Mouse (Mus musculus): ENCODE measurements around the gene Hist2h2bb. TPM values are rescaled to one million over a fixed set of nuclear protein-coding genes. Genes with fewer than 3 reads are reported as not detected.
A peak's percentile ranks its signal among the peaks of the same experiment; 100 is the strongest.
"Not testable (repeated sequence)": the region's sequence is repeated elsewhere in the genome, so short reads cannot be mapped to it uniquely, and the experiment has no call there.

Gene Hist2h2bb
- polyA plus RNA-seq (2014; fragmentation: Nextera tagmentation; extraction: Ambion mirVana): 18.6 and 25.6 TPM in 2 replicates

- H3K4me2 ChIP-seq (ENCODE audit: low read depth, low read length): peak within 1 kb of the TSS; percentile 48
- peak; percentile 98 for DNase-seq (ENCODE audit: low spot score)
- peak; percentile 95 for ATAC-seq (replicated peaks; ENCODE audit: insufficient number of reproducible peaks, low FRiP score, low TSS enrichment, low read depth)
Measured at GRCm38 (mm10) chr3:96269511-96270474, at the start of gene Hist2h2bb. Gene Hist2h2bb, plus strand, starts transcription at chr3:96269752.

GRCm38 (mm10) chr3:96220131-96220764 is 49.3 kb upstream of the Hist2h2bb start:
- DNase-seq (ENCODE audit: low spot score) (peak; percentile 70), ATAC-seq (replicated peaks; ENCODE audit: insufficient number of reproducible peaks, low FRiP score, low TSS enrichment, low read depth) (peak; percentile 11; the same call in 1 of the 2 replicates)
- Histone ChIP-seq H3K27ac (replicated peaks; ENCODE audit: low read depth, low read length) (peak overlapping the region; percentile 99), H3K9ac (replicated peaks; ENCODE audit: low read length) (peak overlapping the region; percentile 93), H3K4me3 (ENCODE audit: low read depth, low read length) (peak overlapping the region; percentile 62), H3K4me2 (ENCODE audit: low read depth, low read length) (peak overlapping the region; percentile 78)
- not testable (repeated sequence) for H3K27me3 ChIP-seq (ENCODE audit: control insufficient read depth, insufficient read depth, low read length); H3K36me3 ChIP-seq (replicated peaks; ENCODE audit: control insufficient read depth, insufficient read depth, low read depth, low read length); H3K9me3 ChIP-seq (replicated peaks; ENCODE audit: control insufficient read depth, low read length); H3K4me1 ChIP-seq (ENCODE audit: control insufficient read depth, insufficient read depth, low read length)
- under 1% methylated on average over 26 of the region's 47 CpGs for WGBS

More at GRCm38 (mm10) chr3:96269511-96270474, at the start of gene Hist2h2bb:
- Histone ChIP-seq H3K27me3 (ENCODE audit: control insufficient read depth, insufficient read depth, low read length) (no peaks in the 10 kb centered on the region), H3K4me1 (ENCODE audit: control insufficient read depth, insufficient read depth, low read length) (no peaks in the 10 kb centered on the region), H3K4me3 (ENCODE audit: low read depth, low read length) (peak within 1 kb of the TSS; percentile 47), H3K9me3 (replicated peaks; ENCODE audit: control insufficient read depth, low read length) (no peaks in the 10 kb centered on the region), H3K27ac (replicated peaks; ENCODE audit: low read depth, low read length) (peak within 1 kb of the TSS; percentile 95), H3K36me3 (replicated peaks; ENCODE audit: control insufficient read depth, insufficient read depth, low read depth, low read length) (no peaks in the 10 kb centered on the region), H3K9ac (replicated peaks; ENCODE audit: low read length) (peak within 1 kb of the TSS; percentile 75)
- WGBS: under 1% methylated on average over 45 of the region's 45 CpGs

GRCm38 (mm10) chr3:96220765-96221639 is 48.5 kb upstream of the Hist2h2bb start, which contains the start of the genes Hist2h2ac and Hist2h2be:
Gene Hist2h2ac, minus strand, starts transcription at chr3:96220880.
Gene Hist2h2be, plus strand, starts transcription at chr3:96221119.
- WGBS: 1% methylated on average over 43 of the region's 43 CpGs
- peaks cover 8% of the 10 kb centered on the region for H3K4me1 ChIP-seq (ENCODE audit: control insufficient read depth, insufficient read depth, low read length)

GRCm38 (mm10) chr3:96221640-96222038 is 47.9 kb upstream of the Hist2h2bb start:
- ATAC-seq (replicated peaks; ENCODE audit: insufficient number of reproducible peaks, low FRiP score, low TSS enrichment, low read depth) (no peak), DNase-seq (ENCODE audit: low spot score) (no peak)
- Histone ChIP-seq H3K27ac (replicated peaks; ENCODE audit: low read depth, low read length) (peak overlapping the region; percentile 99), H3K4me2 (ENCODE audit: low read depth, low read length) (peak overlapping the region; percentile 82), H3K27me3 (ENCODE audit: control insufficient read depth, insufficient read depth, low read length) (no peaks in the 10 kb centered on the region), H3K4me1 (ENCODE audit: control insufficient read depth, insufficient read depth, low read length) (peaks cover 8% of the 10 kb centered on the region), H3K9ac (replicated peaks; ENCODE audit: low read length) (peak overlapping the region; percentile 93), H3K9me3 (replicated peaks; ENCODE audit: control insufficient read depth, low read length) (no peaks in the 10 kb centered on the region), H3K36me3 (replicated peaks; ENCODE audit: control insufficient read depth, insufficient read depth, low read depth, low read length) (no peaks in the 10 kb centered on the region), H3K4me3 (ENCODE audit: low read depth, low read length) (peak overlapping the region; percentile 62)
- 19% methylated on average over 9 of the region's 9 CpGs for WGBS

More at GRCm38 (mm10) chr3:96220765-96221639, 48.5 kb upstream of the Hist2h2bb start, which contains the start of the genes Hist2h2ac and Hist2h2be:
- peak within 1 kb of the TSS; percentile 82 for H3K4me2 ChIP-seq (ENCODE audit: low read depth, low read length)
- peak within 1 kb of the TSS; percentile 99 for H3K27ac ChIP-seq (replicated peaks; ENCODE audit: low read depth, low read length)
- peak; percentile 94 for DNase-seq (ENCODE audit: low spot score)
- H3K9ac ChIP-seq (replicated peaks; ENCODE audit: low read length): peak within 1 kb of the TSS; percentile 93
- peak within 1 kb of the TSS; percentile 62 for H3K4me3 ChIP-seq (ENCODE audit: low read depth, low read length)
- no peaks in the 10 kb centered on the region for H3K27me3 ChIP-seq (ENCODE audit: control insufficient read depth, insufficient read depth, low read length)
- H3K36me3 ChIP-seq (replicated peaks; ENCODE audit: control insufficient read depth, insufficient read depth, low read depth, low read length): no peaks in the 10 kb centered on the region
- H3K9me3 ChIP-seq (replicated peaks; ENCODE audit: control insufficient read depth, low read length): no peaks in the 10 kb centered on the region
- ATAC-seq (replicated peaks; ENCODE audit: insufficient number of reproducible peaks, low FRiP score, low TSS enrichment, low read depth): peak; percentile 91

- H3K27ac ChIP-seq (replicated peaks; ENCODE audit: low read depth, low read length): no peak overlapping the region
Measured at GRCm38 (mm10) chr3:96222774-96223173, 46.8 kb upstream of the Hist2h2bb start.

GRCm38 (mm10) chr3:96225421-96225820 is 44.1 kb upstream of the Hist2h2bb start:
- 24% methylated on average over 2 of the region's 2 CpGs for WGBS
- Histone ChIP-seq H3K4me3 (ENCODE audit: low read depth, low read length) (no peak overlapping the region), H3K4me2 (ENCODE audit: low read depth, low read length) (no peak overlapping the region), H3K9me3 (replicated peaks; ENCODE audit: control insufficient read depth, low read length) (no peaks in the 10 kb centered on the region), H3K9ac (replicated peaks; ENCODE audit: low read length) (no peak overlapping the region), H3K27me3 (ENCODE audit: control insufficient read depth, insufficient read depth, low read length) (no peaks in the 10 kb centered on the region), H3K4me1 (ENCODE audit: control insufficient read depth, insufficient read depth, low read length) (peaks cover 5% of the 10 kb centered on the region; the same call in 1 of the 2 replicates), H3K36me3 (replicated peaks; ENCODE audit: control insufficient read depth, insufficient read depth, low read depth, low read length) (no peaks in the 10 kb centered on the region), H3K27ac (replicated peaks; ENCODE audit: low read depth, low read length) (no peak overlapping the region)
- ATAC-seq (replicated peaks; ENCODE audit: insufficient number of reproducible peaks, low FRiP score, low TSS enrichment, low read depth) (no peak), DNase-seq (ENCODE audit: low spot score) (no peak)

More at GRCm38 (mm10) chr3:96222774-96223173, 46.8 kb upstream of the Hist2h2bb start:
- Histone ChIP-seq H3K9ac (replicated peaks; ENCODE audit: low read length) (no peak overlapping the region), H3K4me2 (ENCODE audit: low read depth, low read length) (peak overlapping the region; percentile 7; the same call in 1 of the 2 replicates), H3K9me3 (replicated peaks; ENCODE audit: control insufficient read depth, low read length) (no peaks in the 10 kb centered on the region), H3K36me3 (replicated peaks; ENCODE audit: control insufficient read depth, insufficient read depth, low read depth, low read length) (no peaks in the 10 kb centered on the region), H3K4me1 (ENCODE audit: control insufficient read depth, insufficient read depth, low read length) (peaks cover 8% of the 10 kb centered on the region), H3K4me3 (ENCODE audit: low read depth, low read length) (no peak overlapping the region), H3K27me3 (ENCODE audit: control insufficient read depth, insufficient read depth, low read length) (no peaks in the 10 kb centered on the region)
- DNase-seq (ENCODE audit: low spot score) (no peak), ATAC-seq (replicated peaks; ENCODE audit: insufficient number of reproducible peaks, low FRiP score, low TSS enrichment, low read depth) (no peak)
- 91% methylated on average over 4 of the region's 4 CpGs for WGBS

All from embryonic facial prominence, embryonic 11.5 days (tissue).